Mouse (Mus musculus) layer of hippocampus, adult 9-11 months (tissue): ENCODE results near the gene 6030408B16Rik.

Source experiments
- DNase-seq: peaks from one replicate; pipeline ENCODE4 v3.0.0; 2022

6030408B16Rik gene

DNA sequence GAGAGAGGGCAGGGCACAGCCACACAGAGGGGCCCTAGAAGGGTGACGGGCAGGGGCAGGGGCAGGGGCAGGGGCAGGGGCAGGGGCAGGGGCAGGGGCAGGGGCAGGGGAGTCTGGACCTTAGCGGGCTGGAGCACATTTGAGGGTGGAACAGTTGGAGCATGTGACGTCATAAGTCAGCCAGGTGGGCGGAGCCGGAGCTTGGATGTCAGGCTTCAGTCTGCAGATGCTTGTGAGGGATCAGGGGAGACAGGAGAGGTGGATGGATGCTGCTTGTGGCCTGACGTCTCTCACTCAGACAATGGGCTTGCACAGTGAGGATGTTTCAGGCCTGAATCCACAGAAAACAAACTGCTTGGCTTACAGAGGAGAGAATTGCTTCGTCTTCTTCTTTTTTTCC lies 5.5 kb downstream of the 6030408B16Rik start:
- DNase-seq: no peak

DNA sequence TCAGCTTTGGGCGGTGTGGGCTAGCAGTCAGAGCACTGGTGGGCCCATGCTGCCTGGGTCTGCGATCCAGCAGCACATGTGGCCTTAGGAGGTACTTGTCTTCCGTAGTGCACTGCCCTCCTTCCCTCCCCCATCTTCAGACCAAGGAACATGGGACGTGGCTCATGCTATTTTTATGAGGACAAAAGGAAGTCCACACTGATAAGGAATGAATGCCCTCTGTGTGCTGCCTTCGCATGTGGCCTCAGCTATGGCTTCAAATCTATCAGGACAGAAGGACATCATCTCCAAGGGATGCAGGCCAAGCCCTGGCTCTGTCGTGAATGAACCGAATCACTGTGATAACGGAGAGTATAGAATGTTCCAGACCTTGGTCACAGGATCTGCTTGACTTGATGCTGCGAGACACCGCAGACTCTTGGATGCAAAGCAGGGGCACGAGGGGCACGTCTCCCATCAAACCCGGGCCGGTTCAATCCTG lies 6.5 kb downstream of the 6030408B16Rik start:
- no peak for DNase-seq

DNA sequence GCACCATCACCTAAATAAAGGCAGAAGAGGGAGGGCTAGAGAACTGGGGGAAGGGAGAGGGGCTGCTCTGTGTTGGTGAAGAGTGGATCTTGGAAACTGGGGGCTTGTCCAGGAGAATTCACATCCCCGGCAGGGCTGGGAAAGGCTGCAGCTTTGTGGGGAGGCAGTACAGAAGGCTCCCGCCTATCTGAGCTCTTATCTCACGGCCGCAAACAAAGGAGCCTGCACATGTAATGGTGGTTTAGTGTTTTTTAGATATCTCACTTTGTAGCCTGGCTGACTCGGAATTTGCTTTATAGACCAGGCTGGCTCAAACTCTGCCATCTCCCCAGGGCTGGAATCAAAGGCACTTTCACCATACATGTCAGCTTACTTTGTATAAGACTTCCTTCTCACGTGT lies 7.1 kb downstream of the 6030408B16Rik start:
- DNase-seq: no peak

DNA sequence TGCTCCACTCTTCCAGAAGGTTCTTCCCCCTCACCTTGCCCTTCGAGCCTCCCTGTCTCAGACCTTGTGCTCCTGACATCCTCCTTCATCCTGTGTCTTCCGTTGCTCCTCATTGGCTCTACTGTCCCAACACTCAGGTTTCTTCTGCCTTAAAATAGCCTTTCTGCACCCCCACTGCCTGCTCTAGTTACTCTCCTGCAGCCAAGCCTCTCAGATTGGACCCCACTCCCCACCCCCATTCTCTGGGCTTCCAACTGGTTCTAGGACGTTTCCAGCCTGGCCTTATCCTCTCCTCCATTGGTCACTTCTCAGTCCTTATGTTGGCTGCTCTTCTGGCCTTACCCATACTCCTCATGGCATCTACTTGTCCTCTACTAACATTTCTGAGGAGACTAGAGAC lies 9.2 kb downstream of the 6030408B16Rik start:
- DNase-seq: no peak

DNA sequence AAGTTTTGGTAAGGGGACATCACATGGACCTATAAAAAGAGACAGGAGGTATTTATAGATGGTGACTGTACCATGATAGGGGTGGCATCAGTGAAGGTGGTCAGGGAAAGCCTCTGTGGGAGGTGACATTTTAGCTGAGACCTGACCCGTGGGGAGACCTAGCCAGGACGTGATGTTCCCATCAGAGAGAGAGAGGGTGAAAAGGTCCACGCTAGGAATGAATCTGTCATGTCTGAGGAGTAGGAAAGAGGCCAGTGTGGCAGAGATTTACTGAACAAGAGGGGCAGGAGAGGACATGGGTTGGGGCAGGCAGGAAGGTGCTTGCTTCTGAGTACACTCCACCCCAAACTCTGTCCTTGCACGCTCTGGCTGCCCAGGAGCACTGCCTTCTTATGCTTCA lies 10.8 kb downstream of the 6030408B16Rik start:
- DNase-seq: no peak

DNA sequence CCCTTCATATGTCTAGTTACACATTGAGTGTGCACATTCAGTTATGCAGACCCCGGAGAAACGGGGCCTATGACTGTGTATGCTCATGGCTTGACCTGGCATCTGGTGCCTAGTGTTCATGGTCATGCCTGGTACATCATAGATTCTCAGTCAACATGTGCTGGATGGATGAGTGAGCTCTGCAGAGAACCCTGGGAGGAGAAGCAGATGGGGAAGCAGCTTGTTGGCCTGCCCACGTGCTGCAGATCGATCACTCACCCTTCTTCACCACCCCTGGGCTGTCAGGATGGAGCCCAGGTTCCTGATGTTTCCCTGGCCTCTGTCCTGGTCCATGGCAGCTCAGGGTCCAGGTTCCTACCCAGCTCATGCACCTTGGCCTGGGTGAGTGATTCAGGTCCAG lies 13.4 kb downstream of the 6030408B16Rik start:
- peak; percentile 83 for DNase-seq

DNA sequence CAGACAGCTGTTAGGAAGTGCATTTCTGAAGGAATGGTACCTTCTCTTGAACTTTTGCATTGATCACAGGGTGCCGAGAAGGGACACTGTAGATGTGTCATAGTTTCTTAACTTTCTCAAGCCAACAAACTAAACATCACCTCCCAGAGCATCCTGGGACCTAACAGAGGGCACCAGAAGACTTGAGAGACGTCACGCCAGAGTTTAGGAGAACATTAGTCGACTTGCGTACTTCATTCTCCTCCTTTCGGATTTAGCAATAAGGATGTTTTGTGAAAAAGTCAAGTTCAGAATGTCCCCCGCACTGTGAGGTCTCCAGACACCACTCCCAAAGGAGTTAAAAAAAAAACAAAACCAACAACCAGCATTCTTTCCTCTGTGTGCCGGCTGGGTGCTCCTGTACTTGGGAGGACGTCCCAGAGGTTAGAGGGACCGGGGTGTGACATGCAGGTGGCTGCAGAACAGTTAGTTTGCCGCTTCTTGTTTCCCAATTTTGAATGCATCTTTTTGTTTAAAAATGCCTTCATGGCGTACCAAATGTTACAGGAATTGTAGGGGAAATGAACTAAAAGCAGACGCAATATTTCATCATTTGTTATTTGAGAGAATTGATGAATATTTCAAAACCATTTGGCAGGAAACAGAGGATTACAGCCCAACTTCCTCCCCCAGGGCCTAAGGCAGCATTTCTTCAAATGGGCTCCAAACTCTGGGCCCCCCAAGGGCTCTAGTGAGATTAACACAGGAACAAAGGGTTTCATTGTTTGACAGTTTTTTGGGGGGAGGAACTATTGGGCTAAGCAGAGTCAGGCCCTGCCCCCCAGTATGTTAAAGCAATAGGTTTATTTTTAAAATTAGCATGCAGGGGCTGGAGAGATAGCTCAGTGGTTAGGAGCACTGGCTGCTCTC lies 15.7 kb downstream of the 6030408B16Rik start:
- peak; percentile 56 for DNase-seq

DNA sequence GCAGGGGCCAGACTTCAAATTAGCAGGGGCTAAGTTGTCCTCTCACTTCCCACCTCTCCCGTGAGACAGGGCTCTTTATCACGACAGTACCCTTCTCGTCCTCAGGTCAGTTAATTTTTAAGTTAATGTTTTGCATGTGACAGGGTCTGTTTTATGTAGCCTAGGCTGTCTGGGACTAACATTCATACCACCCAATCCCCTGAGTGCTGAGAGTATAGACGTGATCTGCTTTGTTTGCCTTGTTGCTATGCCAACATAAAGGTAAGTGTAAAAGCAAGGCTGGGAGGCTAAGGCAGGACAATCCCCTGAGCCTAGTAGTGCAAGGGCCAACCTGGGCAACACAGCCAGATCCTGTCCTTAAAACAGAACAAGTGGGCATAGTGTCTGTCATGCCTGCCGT lies 16.5 kb downstream of the 6030408B16Rik start:
- no peak for DNase-seq

DNA sequence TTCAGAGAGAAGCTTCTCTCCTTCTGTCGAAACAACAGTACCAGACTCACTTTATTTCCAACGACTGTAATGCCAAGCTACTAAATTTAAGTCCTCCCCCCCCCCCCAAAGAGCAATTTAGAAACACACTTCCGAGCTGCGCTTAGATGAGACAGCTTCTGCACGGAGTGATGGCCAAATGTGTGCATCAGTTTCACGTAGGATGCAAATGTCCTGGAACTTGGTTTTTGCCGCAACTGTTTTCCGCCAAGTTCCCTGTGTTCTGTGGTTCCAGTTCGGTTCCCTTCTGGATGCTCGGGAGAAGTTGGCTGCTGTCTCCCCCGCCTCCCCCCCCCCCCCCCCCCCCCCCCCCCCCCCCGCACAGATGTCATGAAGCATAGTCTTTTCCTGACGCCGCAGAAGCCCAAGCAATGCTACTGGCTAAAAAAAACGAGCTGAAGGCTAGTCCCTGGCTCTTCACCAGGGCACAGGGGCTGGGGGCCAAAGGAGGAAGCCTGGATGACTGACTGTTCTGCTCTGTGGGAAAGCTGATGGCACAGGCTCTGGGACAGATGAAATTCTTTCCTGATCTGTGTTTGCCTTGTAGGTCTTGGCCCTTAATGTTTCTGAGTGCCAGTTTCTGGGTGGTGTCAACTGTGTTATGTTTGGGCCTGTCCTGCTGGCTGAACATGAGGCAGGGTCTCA lies 18.2 kb downstream of the 6030408B16Rik start:
- DNase-seq: peak; percentile 82

DNA sequence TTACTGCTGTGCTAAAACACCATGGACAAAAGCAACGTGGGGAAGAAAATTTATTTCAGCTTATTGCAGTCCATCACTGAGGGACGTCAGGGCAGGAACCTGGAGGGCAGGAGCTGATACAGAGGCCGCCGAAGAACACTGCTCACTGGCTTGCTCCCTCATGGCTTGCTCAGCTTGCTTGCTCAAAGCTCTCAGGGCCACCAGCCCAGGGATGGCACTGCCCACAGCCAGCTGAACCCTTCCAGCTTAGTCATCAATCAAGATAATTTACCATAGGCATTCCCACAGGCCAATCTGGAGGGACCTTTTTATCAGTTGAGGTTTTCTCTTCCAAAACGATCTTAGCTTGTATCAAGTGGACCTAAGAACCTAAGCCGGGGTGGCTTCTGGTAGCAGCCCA lies 19.0 kb downstream of the 6030408B16Rik start:
- DNase-seq: no peak

DNA sequence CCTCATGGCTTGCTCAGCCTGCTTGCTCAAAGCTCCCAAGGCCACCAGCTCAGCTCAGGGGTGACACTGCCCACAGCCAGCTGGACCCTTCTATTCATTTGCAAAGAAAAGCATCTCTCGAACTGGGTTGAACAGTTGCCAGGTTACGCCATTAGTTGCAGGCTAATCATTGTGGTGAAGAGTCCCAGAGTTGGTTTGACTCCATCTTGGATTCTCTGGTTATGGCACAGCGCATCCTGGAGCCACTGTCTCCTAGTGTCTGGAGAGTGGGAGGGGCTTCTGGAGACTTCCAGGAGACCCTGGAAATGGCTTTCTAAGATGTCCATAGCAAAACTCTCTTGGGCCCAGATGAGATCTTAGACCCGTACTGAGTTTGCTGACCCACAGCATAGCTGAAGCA lies 22.4 kb downstream of the 6030408B16Rik start:
- DNase-seq: no peak

DNA sequence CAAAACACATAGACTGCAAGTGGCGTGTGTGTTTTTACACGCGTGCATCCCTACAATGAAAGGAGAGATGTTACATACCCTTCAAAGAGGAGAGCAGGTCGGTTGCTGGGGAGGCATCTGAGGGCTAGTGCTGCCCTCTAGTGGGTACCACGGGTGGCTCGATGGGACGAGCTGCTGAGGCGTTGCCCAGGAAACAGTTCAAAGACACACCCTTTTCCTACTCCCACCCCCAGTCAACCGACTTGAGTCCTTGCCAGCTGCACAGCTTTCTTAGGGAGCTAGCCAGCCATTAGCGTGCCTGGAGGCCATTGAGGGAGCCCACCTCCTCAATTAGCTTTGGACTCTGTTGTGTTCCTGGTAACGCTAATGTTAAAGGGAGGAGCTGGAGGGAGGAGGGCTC lies 22.8 kb downstream of the 6030408B16Rik start:
- DNase-seq: peak; percentile 94

DNA sequence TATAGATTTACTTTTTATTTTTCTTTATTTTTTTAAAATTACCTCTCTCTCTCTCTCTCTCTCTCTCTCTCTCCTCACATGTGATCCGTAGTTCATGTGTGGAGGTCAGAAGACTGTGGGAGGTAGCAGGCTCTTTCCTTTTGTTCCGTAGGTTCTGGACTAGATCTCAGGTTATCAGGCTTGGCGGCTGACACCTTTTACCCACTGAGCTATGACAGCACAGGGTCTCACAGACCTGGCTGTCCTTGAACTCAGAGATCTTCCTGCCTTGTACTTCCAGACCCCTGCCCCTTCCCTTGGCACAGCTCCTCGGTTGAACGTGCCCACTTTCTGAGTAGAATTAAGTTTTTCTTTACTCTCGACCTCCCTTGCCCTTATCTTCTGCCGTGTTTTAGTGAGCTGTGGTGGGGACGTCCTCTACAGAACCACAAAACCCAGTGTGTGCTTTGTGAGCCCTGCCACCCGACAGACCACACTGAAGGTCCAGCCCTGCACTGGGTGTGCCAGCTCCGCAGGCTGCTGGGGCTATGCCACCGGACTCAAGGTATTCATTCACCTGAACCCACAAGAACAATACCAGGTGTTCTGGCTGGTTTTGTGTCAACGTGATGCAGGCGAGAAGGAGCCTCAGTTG lies 23.4 kb downstream of the 6030408B16Rik start:
- no peak for DNase-seq

DNA sequence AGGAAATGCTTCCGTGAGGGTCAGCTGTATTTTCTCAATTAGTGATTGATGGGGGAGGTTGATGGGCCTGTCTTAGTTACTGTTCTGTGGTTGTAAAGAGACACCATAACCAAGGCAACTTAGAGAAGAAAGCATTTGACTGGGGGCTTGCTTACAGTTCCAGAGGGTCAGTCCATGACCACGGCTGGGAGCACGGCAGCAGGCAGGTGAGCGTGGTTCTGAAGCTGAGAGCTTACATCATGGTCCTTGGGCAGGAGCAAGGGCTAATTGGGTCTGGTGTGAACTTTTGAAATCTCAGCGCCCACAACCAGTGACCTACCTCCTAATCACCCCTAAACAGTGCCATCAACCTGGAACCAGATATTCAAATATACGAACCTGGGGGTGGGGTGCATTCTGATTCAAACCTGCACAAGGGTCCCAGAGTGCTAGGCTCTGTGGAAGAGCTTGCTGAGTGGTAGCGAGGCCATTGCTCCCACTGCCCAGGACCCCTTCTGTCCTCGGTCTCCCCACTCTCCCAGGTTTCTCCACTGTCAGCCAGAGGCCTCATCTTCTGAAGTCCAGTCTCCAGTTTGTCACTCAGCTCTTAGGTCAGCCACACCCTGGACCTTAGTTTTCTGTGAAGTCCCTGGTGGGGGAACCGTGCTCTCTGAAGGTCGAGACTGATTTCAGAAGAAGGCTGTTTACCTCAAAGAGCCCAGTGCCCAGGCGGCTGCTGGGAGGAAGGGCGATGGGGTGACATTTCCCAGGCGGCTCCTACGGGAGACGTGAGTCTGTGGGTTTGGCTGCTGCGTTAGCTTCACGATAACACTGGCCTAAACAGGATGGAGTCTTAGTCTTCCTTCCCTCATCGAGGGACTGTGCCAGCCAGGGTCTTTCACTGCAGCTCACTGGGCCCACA lies 24.2 kb downstream of the 6030408B16Rik start:
- DNase-seq: no peak

DNA sequence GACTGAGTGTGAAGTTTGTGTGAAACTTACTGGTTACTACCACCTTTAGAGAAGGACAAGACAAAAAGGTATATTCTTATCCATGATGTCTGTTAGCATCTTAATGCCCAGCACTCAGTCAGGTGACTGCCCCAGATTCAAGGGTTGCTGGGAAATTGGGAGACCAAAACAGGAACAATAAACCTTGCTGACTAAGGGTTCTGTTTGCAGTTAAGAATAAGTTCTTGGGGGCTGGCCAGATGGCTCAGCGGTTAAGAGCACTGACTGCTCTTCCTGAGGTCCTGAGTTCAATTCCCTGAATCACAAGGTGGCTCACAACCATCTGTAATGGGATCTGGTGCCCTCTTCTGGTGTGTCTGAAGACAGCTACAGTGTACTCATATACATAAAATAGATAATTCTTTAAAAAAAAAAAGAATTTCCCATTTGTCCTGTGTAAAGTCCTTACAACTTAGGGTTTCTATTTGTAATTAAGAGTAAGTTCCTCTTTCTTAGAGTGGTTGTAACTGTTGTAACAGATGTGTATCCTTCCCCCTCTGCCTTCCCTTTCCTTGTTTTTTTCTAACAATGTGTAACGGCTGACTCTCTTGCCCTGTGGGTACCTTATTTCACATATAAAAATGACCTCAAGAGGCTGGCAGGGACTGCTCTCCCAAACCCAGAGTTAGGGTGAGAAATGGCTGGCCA lies 24.9 kb downstream of the 6030408B16Rik start:
- DNase-seq: no peak

DNA sequence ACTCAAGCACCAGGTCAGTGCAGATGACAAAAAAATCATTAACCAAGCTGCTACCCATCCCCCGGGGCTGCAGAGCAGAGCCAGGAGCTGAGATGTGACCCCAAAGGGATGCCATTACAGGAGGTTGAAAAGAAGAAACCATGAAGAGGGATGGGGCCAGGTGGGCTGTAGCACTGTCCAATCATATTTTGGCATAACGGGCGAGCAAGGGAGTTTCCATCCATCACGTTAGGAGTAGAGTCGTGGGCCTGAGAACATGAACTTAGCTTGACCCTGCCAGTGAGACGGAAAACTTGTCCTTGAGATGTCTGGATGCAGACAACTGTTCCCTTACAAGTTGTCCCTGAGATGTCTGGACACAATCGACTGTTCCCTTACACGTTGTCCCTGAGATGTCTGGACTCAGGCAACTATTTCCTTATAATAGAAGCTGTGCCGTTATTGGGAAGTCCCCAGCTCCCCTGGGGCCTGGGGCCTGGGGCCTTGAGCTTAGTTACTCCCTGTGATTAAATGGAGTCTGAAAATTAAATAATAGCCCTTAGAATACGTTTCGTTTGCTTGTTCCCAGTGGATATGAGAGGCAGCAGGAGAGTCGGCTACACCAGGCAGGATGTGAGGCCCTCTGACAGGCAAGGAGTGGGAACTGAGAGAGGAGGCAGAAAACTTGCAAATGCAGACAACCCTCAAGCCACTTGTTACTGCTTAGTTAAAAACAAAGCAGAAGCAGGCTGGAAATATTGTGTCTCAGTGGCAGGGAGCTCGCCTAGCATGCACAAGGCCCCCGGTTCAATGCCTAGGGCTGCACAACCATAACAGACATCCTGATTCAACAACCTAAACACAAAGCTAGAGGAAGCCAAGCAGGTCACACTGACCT lies 26.1 kb downstream of the 6030408B16Rik start:
- no peak for DNase-seq

DNA sequence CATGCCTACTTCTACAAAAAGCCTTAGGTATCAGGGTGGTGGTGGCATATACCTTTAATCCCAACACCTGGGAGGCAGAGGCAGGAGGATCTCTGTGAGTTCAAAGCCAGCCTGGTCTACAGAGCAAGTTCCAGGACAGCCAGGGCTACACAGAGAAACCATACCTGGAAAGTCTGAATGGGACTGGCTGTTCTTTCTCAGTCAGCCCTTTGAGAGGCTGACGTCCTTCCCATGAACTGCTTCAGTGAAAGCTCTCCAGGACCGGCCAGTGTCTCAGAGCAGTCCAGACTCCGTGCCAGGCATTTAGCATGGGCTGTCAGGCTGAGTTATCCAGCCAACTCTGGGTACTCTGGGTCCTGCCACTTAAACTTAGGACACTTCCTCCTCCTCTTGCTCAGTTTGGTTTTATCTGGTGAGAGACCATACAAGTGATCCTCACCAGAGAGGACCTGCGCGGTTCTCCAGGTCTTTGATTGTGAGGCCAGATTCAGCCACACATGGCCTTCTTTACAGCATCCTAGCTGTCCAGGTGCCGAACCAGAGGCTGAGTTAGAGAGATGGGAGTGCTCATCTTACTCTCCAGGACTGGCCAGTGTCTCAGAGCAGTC lies 27.1 kb downstream of the 6030408B16Rik start:
- no peak for DNase-seq

DNA sequence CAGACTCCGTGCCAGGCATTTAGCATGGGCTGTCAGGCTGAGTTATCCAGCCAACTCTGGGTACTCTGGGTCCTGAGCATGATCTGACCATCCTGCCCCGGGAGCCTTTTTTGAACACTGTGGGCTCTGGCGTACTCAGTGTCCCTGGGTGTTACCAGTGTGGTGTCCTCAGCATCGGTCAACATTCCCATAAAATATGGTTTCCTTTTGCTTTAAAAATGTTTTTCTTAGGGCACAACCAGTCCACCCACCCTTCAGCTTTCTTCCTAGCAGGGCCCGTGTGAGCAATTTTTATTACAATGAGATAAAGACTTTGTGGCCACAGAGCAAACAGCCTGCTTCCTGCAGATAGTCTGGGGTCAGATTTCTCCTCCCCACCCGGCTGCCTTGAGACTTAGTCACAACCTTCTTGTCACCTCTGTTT lies 27.6 kb downstream of the 6030408B16Rik start:
- DNase-seq: no peak

DNA sequence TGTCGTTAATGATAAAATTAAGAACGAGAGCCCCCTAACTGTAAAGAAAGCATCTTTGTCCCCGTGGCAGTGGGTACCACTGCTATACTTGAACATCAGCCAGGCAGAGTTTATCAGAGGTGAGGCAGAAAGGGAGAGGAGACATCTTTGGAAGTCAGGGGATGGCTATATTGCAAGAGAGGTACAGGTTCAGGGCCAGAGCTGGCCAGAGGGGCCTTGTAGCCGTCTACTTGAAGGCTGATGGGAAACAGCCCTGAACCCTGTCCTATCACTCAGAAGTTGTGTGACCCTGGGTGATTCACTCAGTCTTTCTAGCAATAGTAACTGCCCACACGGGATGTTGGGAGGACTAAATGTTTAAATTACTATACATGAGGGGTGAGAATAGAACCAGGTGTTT lies 28.1 kb downstream of the 6030408B16Rik start:
- no peak for DNase-seq

DNA sequence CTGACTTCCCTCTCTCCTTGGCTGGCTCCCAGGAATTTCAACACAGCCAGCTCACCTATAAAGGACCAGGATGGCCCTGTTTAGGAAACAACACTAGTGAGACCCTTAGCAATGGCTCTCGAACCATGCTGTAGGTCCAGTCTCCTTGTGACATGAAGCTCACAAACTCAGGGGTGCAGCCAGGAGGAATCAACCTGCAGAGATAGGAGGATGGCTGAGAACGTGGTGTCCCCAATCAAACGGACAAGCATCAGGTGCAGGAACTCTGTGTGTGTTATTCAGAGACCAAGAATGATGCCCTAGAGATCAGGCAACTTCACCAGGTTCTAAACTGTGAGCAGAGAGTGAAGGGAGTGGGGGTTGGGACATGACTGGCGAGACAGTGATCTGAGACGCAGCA lies 29.1 kb downstream of the 6030408B16Rik start:
- DNase-seq: no peak
